Mouse (Mus musculus) megakaryocyte-erythroid progenitor cell, adult 5-6 weeks (primary cell): ENCODE measurements around the gene Vwa3b. TPM values are rescaled to one million over a fixed set of nuclear protein-coding genes. Genes with fewer than 3 reads are reported as not detected.

Source experiments
- ATAC-seq: replicated peaks from 2 replicates; pipeline ENCODE4 v1.8.0; 2016; ENCODE audit warnings: mild to moderate bottlenecking, inconsistent platforms; ENCODE audit not compliant: severe bottlenecking, poor library complexity, low FRiP score, low TSS enrichment
- total RNA-seq, 2 experiments: library from RNA; stranded (forward) in 1 of 2; stranded (reverse) in 1 of 2; fragments of 200-1000, 215-1000 nt in 1 of 2; fragments of >200 nt in 1 of 2; fragmentation: Nextera tagmentation in 1 of 2; gene quantifications; 2 replicates each; pipeline ENCODE4 v1.2.3; 2014 to 2017

Gene Vwa3b
- total RNA-seq, 2 experiments from 2014 or later, result not detected

DNA sequence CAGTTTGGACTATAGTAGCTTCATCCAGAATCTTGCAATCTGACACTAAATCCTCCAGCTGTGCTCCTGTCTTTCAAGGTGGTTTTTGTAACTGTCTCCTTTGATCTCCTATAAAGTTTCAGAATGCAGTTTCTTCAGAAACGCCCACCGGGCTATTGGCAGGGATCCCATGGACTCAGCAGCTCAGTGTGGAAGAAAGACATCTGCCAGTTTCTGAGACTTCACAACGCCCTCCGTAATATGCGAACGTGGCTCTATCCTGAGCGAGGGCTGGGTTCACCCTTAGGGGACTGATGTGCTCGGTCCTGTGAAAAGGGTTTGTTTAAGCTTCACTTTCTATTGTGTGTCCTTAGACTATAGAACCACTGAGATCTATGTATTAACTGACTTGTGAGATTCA lies 181.3 kb downstream of the Vwa3b start:
- no peak for ATAC-seq

- ATAC-seq, result no peak
Measured at GRCm38 (mm10) chr1:37212375-37212774, 186.0 kb downstream of the Vwa3b start.

DNA sequence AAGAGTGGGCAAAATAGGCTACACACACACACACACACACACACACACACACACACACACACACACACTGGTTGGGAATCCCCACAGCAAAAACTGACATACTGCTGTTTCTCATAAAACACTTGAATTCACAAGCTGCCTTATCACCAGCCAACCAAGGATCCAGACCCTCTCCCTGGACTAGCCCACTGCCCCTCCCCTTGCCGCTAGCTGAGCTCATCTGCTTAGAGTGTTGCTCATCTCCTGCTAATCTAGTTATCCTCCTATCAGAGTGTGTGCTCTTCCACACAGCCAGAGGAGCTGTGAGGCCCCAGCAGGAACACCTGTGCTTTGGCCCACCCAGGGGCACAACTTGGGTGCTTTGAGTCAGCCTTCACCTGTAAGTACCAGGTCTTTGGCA lies 187.7 kb downstream of the Vwa3b start, which contains the start of gene Cnga3:
TSS of gene Cnga3 (plus strand) at position 291 of the 400 bp plus-strand sequence.
- no peak for ATAC-seq

- ATAC-seq, result peak; percentile 61; the same call in 1 of the 2 replicates
Measured at GRCm38 (mm10) chr1:37218386-37218785, 192.0 kb downstream of the Vwa3b start.

DNA sequence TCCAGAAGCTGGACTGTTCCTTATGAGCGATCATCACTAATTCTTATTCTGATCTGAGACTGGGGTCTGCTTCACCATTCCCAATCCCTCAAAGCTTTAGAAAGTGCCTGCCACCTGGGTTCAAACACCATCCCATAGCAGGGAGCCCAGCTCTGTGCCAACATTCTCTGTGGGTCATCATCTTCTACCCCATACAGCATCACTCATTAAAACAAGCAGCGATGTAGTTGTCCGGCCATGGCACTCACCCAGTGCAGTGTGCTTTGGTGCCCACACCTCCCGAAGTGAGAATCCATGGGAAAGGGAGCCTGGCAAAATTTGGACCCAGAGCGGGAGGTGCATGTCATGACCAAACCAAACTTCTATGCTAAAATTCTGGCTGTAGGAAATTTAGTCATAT lies 193.2 kb downstream of the Vwa3b start:
- no peak for ATAC-seq

DNA sequence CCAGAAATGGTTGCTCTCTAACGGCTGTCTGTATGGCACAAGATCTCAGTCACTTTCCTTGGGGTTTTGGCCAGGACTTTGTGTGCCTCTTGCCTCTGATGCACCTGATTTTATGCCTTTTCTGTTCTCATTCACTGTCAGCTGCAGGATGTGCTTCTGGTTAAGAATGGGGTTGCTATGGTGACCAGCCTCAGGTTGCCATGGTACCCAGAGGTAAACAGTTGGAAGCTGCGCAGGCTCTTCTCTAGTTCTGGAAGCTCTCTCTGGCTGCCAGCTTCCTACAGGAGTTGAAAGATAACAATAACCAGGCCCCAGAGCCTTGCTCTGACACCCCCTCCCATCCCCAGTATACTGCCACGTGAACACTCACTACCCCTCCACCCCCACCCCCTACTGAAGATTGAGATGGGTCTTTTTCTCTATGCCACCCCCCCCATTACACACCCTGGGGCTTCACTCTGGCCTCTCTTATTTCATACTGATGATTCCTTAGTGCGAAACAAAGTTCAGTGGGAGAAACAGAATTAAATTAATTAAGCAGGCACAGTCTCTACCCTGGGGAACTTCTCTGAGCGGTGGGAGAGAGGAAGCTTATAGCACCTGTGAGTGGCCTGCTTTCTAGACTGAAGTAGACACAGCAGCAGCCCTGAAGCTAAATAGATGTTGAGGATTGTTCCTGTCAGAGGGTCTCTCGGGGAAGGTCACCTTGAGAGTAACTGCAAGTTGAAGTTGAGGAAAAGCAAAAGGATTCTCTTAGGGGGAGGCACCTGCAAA lies 193.9 kb downstream of the Vwa3b start:
- no peak for ATAC-seq

GRCm38 (mm10) chr1:37222002-37222401 lies 195.6 kb downstream of the Vwa3b start:
- ATAC-seq, result no peak

GRCm38 (mm10) chr1:37230404-37230803 lies 204.0 kb downstream of the Vwa3b start:
- ATAC-seq, result no peak

- ATAC-seq, result no peak
Measured at GRCm38 (mm10) chr1:37231295-37231701, 204.9 kb downstream of the Vwa3b start.

Other genes starting within 250 kb of the Vwa3b start
- 53.5 and 60.2 TPM in 2 replicates for gene Tmem131, start 82.9 kb upstream of the Vwa3b start, total RNA-seq (2014; fragmentation: Nextera tagmentation)
- 18.3 and 31.5 TPM in 2 replicates for gene Tmem131, start 82.9 kb upstream of the Vwa3b start, total RNA-seq (2017)
- gene Cnga3, start 187.8 kb downstream of the Vwa3b start, total RNA-seq (2014; fragmentation: Nextera tagmentation), result not detected in 2 replicates
- not detected in 2 replicates for gene Cnga3, start 187.8 kb downstream of the Vwa3b start, total RNA-seq (2017)